Mouse (Mus musculus): ENCODE data around the gene 1190007I07Rik.
"Not testable (repeated sequence)": the region's sequence is repeated elsewhere in the genome, so short reads cannot be mapped to it uniquely, and the experiment has no call there.

1190007I07Rik gene

GRCm38 (mm10) chr10:82629111-82629585 is 6.1 kb upstream of the 1190007I07Rik start:
- DNase-seq, result no peak

- not testable (repeated sequence) for DNase-seq
These were observed 515 bp upstream of the 1190007I07Rik start for GRCm38 (mm10) chr10:82623553-82623932.

GRCm38 (mm10) chr10:82622235-82622634 is 793 bp downstream of the 1190007I07Rik start:
- no peak for DNase-seq

GRCm38 (mm10) chr10:82594421-82594820 is 28.6 kb downstream of the 1190007I07Rik start:
- not testable (repeated sequence) for DNase-seq

GRCm38 (mm10) chr10:82589673-82590072 is 33.4 kb downstream of the 1190007I07Rik start:
- not testable (repeated sequence) for DNase-seq

- not testable (repeated sequence) for DNase-seq
These were observed 51.9 kb downstream of the 1190007I07Rik start for GRCm38 (mm10) chr10:82571091-82571490.
